Mouse (Mus musculus): Measurements from ENCODE around the gene Raet1d. TPM values are rescaled to one million over a fixed set of nuclear protein-coding genes. Genes with fewer than 3 reads are reported as not detected.

Raet1d gene
- polyA plus RNA-seq (2012; rRNA removed), result 0.51 and 0.95 TPM in 2 replicates

GRCm38 (mm10) chr10:22360252-22360651 lies at the start of gene Raet1d:
Gene Raet1d, plus strand, starts transcription at chr10:22360552.

Other genes with a start within 250 kb of the Raet1d start
- gene E030030I06Rik, start 211.3 kb upstream of the Raet1d start, polyA plus RNA-seq (2012; rRNA removed), result 0.83 and 1.5 TPM in 2 replicates
- 0.43 and 0.52 TPM in 2 replicates for gene Raet1e, start 202.0 kb upstream of the Raet1d start, polyA plus RNA-seq (2012; rRNA removed)
- 0.17 and 0.32 TPM in 2 replicates for gene H60b, start 202.0 kb upstream of the Raet1d start, polyA plus RNA-seq (2012; rRNA removed)